Mouse (Mus musculus) liver, postnatal 0 days (tissue): Measurements from ENCODE around the gene Gper1.

Experiments
- CTCF ChIP-seq: sonication (generic); IDR thresholded peaks from 2 replicates; pipeline ENCODE4 v1.5.1; 2016; ENCODE audit warnings: antibody characterized with exemption, low read depth
- EP300 ChIP-seq: IDR thresholded peaks from 2 replicates; pipeline ENCODE4 v1.6.1; 2016; ENCODE audit warnings: antibody characterized with exemption, low read depth, mild to moderate bottlenecking

GRCm38 (mm10) chr5:139434940-139435339 is 12.0 kb downstream of the Gper1 start:
- TF ChIP-seq CTCF = no peak
- TF ChIP-seq EP300 = no peak
